Mouse (Mus musculus): ENCODE measurements at regions not wholly inside any gene's neighbourhood (a gene's known extent, or its start where the extent isn't known, plus 50 kb on each side); places are given as distances from the start of the nearest gene placed in this dataset.

DNA sequence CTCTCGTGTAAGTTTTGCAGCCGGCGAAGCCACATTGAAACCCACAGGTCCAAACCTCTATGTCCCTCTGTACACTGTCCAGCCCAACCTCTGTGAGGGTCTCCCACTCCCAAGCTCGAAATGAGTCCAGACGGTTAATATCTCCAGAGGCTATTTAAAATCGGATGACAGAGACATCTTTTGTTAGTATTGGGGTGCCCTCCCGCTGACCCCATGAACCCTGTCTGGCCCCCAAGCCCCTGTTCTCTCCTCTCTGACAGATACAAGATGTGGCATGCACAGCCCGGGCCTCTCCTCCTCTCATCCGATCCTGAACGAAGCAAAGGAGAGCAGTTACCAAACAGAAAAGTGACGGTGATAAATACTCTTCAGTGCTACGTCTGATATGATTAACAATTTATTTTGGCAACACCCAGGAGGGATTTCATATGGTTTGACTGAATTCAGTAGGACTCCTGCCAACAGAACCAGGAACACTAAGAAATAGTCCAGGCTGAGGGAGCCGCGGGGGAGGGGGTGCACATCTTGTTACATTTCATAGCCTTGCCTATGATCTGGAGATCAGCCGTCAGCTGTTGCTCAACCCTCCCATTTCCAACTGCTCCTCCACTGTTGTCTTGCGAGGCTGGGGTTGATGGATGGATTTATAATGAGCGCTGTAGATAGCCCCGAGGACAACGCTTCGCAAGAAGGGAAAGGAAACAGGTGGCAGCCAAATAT, 266.6 kb upstream of the Klf3 start:
- DNase-seq = peak; percentile 63

GRCm38 (mm10) chr5:64537113-64537780, 265.9 kb upstream of the Klf3 start:
- DNase-seq = no peak

- DNase-seq = no peak
These were observed 261.4 kb upstream of the Klf3 start for GRCm38 (mm10) chr5:64541765-64542164.

GRCm38 (mm10) chr5:64555931-64556330, 247.3 kb upstream of the Klf3 start:
- no peak for DNase-seq

GRCm38 (mm10) chr5:64566451-64567390, 236.5 kb upstream of the Klf3 start:
- DNase-seq = no peak

DNA sequence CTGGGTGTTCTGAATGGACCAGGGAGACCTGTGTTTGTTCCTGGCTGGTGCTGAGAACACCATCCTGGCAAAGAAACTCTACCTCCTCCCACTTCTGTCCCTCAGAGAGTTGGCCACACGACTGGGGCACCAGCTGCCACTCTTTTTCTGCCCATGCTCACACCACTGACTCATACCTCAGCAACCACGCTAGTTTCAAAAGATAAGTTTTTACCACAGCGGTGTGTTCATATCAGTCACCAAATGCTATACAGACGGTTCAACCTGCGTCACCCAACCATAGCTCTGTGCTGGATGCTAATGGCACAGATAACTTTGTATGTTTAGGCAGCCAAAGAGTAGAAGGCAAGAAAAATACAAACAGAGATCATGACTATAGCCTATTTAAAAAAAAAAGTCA, 235.4 kb upstream of the Klf3 start:
- no peak for DNase-seq

DNA sequence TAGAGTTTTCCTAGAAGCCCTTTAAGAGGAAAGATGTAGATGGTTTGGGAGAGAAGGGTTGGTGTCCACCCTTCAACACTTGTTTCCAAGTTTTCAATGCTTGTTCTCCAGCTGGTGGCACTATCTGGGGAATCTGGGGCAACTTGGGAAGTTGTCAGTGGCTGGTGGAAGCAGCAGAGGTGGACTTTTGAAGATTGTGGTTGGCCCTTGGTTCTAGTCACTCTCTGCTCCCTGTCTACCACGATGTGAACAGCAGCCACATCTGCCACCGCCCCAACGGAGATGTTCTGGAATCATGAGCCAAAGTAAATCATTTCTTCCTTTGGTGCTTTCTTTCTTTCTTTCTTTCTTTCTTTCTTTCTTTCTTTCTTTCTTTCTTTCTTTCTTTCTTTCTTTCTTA, 234.9 kb upstream of the Klf3 start:
- no peak for DNase-seq

- DNase-seq = no peak
These were observed 228.8 kb upstream of the Klf3 start for GRCm38 (mm10) chr5:64574386-64574785.

DNA sequence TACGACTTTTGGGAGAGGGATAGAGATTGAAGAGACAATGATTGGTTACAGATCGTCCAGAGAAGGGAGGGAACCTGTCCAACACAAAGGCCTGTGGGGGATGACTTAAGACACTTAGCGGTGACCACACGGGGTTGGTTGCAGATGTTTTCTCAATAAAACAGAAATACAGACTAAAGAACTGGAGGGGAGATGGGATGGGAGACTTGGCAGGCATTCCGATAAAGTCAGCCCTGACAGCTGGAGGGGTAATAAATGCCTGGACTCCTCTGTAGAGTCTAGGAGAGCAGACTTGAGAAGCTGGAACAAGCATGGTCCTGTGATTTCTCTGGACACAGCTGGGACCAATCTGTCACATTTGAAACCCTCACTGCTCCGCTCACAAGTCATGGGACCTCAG, 227.3 kb upstream of the Klf3 start:
- DNase-seq = no peak

GRCm38 (mm10) chr5:64576426-64577262, 226.5 kb upstream of the Klf3 start:
- DNase-seq = peak; percentile 52

DNA sequence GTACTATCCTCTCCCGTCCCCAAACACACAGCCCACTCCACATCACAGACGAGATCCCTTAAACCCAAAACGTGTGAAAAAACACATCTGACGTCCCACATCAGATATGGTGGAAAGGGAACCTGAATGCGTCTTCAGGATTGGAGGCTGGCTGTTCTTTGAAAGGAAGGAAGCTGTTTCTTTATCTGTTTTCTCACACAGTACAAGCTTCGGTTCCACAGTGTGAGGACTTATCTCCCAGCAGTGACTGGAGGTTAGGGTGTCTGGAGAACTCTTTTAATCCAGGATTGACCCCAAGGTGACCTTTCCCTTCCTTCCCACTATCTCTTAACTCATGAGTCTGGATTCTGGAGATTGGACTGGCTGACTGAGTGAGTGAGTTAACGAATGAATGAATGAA, 225.8 kb upstream of the Klf3 start:
- no peak for DNase-seq

DNA sequence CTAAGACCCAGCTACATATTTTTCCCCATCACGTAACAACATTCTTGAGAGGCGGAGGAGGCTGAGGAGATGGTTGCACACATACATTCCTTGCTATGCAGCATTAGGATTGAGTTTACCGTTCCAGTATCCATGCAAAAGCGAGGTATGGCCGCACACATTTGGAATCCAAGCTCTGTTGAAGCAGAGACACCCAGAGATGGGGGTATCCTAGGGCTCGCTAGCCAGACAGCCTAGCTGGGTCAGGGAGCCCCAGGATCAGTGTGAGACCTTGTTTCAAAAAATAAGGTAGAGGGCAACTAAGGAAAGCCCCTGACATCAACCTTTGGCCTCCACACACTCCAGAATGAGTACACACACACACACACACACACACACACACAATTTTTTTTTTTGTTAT, 224.7 kb upstream of the Klf3 start:
- DNase-seq = no peak

- DNase-seq = no peak
These were observed 224.1 kb upstream of the Klf3 start for GRCm38 (mm10) chr5:64579086-64579485.

DNA sequence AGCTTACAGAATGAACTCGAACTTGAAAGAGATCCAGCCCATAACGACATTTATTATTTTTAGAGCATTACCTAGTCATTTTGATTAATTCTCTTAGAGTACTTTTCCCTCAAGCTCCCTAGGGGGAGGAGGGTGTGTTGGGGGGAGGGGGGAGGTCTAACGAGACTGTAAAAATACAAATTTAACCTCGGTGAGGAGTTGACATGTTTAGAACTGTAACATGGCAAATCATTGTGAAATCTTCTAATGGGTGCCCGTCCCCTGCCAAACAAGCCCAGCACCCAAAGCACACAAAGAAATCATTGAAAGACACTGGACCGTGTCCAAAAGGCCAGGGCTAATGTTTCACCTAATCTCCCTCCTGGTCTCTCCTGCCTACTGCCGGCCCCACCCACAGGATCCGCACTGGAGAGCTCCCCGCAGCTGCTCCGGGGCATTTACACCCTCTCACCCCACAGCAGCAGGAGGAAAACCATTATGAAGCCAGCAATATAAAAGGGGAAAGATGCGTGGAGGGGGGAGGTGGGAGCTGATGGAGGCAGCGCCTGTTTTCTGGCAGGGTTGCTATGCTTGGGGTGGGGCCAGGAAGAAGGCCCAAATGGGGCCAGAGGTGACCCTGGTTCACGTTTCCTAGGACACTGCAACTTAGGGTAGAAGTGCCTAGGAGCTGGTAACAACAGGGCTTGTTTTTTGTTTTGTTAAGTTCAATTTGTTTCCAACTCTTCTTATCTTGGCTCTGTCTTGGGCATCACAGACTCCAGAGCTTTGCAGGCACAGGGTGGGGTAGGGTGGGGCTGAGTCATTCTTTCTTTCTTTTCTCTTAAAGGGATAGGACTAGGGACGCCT, 223.5 kb upstream of the Klf3 start:
- peak; percentile 74 for DNase-seq

DNA sequence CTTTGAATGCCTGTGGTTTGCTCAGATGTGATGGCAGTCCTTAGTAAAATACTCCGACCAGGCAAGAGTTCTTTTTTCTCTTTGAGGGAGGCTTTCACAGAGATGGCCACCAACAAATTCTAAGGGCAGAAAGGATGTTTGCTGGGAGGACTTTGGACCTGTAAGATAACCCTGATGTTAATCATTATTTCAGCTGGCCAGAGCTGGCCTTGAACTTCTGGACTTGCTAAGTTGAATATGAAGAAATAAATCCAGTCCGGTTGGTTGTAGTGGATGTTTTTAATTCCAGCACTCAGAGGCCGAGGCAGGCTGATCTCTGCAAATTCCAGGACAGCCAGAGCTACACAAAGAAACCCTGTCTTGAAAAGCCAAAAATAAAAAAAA, 222.9 kb upstream of the Klf3 start:
- DNase-seq = no peak

- DNase-seq = no peak
These were observed 222.3 kb upstream of the Klf3 start for GRCm38 (mm10) chr5:64580786-64581445.

- DNase-seq = peak; percentile 30
These were observed 221.7 kb upstream of the Klf3 start for GRCm38 (mm10) chr5:64581461-64581860.

GRCm38 (mm10) chr5:64582031-64582430, 221.2 kb upstream of the Klf3 start:
- no peak for DNase-seq

- DNase-seq = no peak
These were observed 218.9 kb upstream of the Klf3 start for GRCm38 (mm10) chr5:64584308-64584707.

DNA sequence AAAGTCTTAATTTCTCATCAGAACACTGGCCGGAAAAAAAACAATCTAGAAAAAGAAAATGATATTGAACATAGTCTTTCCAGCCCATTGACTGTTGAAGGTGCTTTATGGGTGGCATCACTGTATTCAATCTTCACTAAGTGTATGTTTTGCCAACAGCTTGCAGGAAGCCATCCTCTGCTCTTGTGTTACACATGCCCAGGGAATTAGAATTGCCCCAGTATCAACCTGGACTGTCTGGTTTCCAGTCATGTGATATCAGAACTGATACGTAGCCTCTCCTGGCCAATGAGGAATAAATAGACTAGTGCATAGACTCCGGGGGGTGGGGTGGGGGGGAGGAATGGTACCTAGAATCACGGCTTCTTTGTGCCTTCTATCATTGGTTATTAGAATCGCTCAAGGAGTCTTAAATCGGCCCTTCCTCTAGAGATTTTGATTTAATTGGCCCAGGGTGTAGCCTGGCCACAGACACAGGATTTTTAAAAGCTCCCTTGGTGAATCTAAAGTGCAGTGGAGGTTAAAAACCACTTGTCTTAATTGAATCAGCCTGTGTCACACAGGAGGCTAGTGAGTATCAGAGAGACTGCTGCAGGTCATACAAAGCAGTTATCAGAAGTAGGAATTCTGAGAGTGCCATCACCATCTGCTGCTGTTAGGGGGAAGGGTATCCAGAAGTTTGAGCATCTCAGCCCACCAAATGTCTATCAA, 218.0 kb upstream of the Klf3 start:
- no peak for DNase-seq

Data from adrenal gland, postnatal 14 days (tissue).